Mouse (Mus musculus) intestine, postnatal 0 days (tissue): ENCODE results near the gene Exosc8. TPM values are rescaled to one million over a fixed set of nuclear protein-coding genes. Genes with fewer than 3 reads are reported as not detected.
A peak's percentile ranks its signal among the peaks of the same experiment; 100 is the strongest.

ENCODE experiments used
- ATAC-seq: fragments of 200-750 bp; cut with Nextera tagmentation; 2 replicates; pipeline ENCODE4 v1.8.0; 2017; ENCODE audit warnings: mild to moderate bottlenecking, moderate TSS enrichment, moderate library complexity
- H3K27ac ChIP-seq: fragments of 300-500 bp; sonication (generic); 2 replicates; pipeline ENCODE4 v1.5.1; 2014; ENCODE audit warnings: mild to moderate bottlenecking, low read depth, low read length, moderate library complexity
- H3K27me3 ChIP-seq: fragments of 300-500 bp; sonication (generic); replicated peaks from 2 replicates; pipeline ENCODE4 v1.6.1; 2014; ENCODE audit warnings: low read length, mixed read lengths; ENCODE audit not compliant: control insufficient read depth, insufficient read depth
- H3K36me3 ChIP-seq: fragments of 300-500 bp; sonication (generic); 2 replicates; pipeline ENCODE4 v1.6.1; 2014; ENCODE audit warnings: mild to moderate bottlenecking, moderate library complexity; ENCODE audit not compliant: control insufficient read depth, insufficient read depth
- H3K4me1 ChIP-seq: fragments of 300-500 bp; sonication (generic); replicated peaks from 2 replicates; pipeline ENCODE4 v1.6.1; 2014; ENCODE audit warnings: antibody characterized with exemption, low read length, mixed read lengths; ENCODE audit not compliant: control insufficient read depth, insufficient read depth
- H3K4me2 ChIP-seq: fragments of 300-500 bp; sonication (generic); replicated peaks from 2 replicates; pipeline ENCODE4 v1.6.1; 2014; ENCODE audit warnings: low read depth, mild to moderate bottlenecking, moderate library complexity
- H3K4me3 ChIP-seq: fragments of 300-500 bp; sonication (generic); 2 replicates; pipeline ENCODE4 v1.5.1; 2014; ENCODE audit warnings: low read depth, low read length
- H3K9ac ChIP-seq: fragments of 300-500 bp; sonication (generic); 2 replicates; pipeline ENCODE4 v1.6.1; 2014; ENCODE audit warnings: mild to moderate bottlenecking, low read depth, low read length
- H3K9me3 ChIP-seq: fragments of 300-500 bp; sonication (generic); 2 replicates; pipeline ENCODE4 v1.6.1; 2016; ENCODE audit warnings: mixed run types; ENCODE audit not compliant: control insufficient read depth
- CTCF ChIP-seq: sonication (generic); IDR thresholded peaks from 2 replicates; pipeline ENCODE4 v1.5.1; 2016; ENCODE audit warnings: low read depth, mild to moderate bottlenecking, control low read depth, antibody characterized with exemption, moderate library complexity
- WGBS: fragments of 180-500 bp; shearing (Covaris S2); extraction: QIAGEN DNeasy Blood & Tissue Kit; methylation state at CpG from one replicate; pipeline ENCODE4 v1.1.7; 2014; 5-methylcytosine and 5-hydroxymethylcytosine counted together
- polyA plus RNA-seq: library from polyadenylated mRNA; unstranded; fragments of >200 nt; fragmentation: Nextera tagmentation; extraction: Ambion mirVana; gene quantifications from 2 replicates; pipeline ENCODE4 v1.2.1, GENCODE M21; 2015

Gene Exosc8
- polyA plus RNA-seq, 1 experiment from 2014 or later, result 31.7 TPM

- Histone ChIP-seq H3K27ac (0 out of 2 replicates have a peak overlapping the region, but pooled peaks have one; percentile 7), H3K4me3 (no peak overlapping the region), H3K27me3 (no peaks in the 10 kb centered on the region), H3K9me3 (no peaks in the 10 kb centered on the region), H3K4me2 (no peak overlapping the region), H3K4me1 (no peaks in the 10 kb centered on the region), H3K9ac (no peak overlapping the region), H3K36me3 (peaks cover 79% of the 10 kb centered on the region)
- ATAC-seq, result peak; percentile 66
- TF ChIP-seq CTCF, result no peak
- WGBS, result 54% methylated on average over 11 of the region's 11 CpGs
These were observed 6.8 kb upstream of the Exosc8 start for GRCm38 (mm10) chr3:54741965-54742364.

GRCm38 (mm10) chr3:54737317-54737716 is 2.1 kb upstream of the Exosc8 start:
- WGBS, result 91% methylated on average over 8 of the region's 8 CpGs
- TF ChIP-seq CTCF, result no peak
- Histone ChIP-seq H3K27ac (no peak overlapping the region), H3K9me3 (no peaks in the 10 kb centered on the region), H3K4me3 (no peak overlapping the region), H3K4me1 (no peaks in the 10 kb centered on the region), H3K4me2 (no peak overlapping the region), H3K36me3 (peaks cover 35% of the 10 kb centered on the region), H3K9ac (no peak overlapping the region), H3K27me3 (no peaks in the 10 kb centered on the region)
- ATAC-seq, result no peak

GRCm38 (mm10) chr3:54736101-54736927 is 1.1 kb upstream of the Exosc8 start:
- 47% methylated on average over 18 of the region's 18 CpGs for WGBS

GRCm38 (mm10) chr3:54734411-54735246 is 564 bp downstream of the Exosc8 start:
- WGBS, result under 1% methylated on average over 80 of the region's 84 CpGs
- no peaks in the 10 kb centered on the region for H3K4me1 ChIP-seq
- peak overlapping the region; percentile 97 for H3K4me3 ChIP-seq
- no peaks in the 10 kb centered on the region for H3K27me3 ChIP-seq
- peak overlapping the region; percentile 98 for H3K27ac ChIP-seq
- peak overlapping the region; percentile 91 for H3K4me2 ChIP-seq
- no peaks in the 10 kb centered on the region for H3K9me3 ChIP-seq
- TF ChIP-seq CTCF, result no peak
- H3K36me3 ChIP-seq, result peaks cover 28% of the 10 kb centered on the region
- H3K9ac ChIP-seq, result peak overlapping the region; percentile 88
- ATAC-seq, result peak; percentile 94

More at GRCm38 (mm10) chr3:54736101-54736927, 1.1 kb upstream of the Exosc8 start:
- Histone ChIP-seq H3K27me3 (no peaks in the 10 kb centered on the region), H3K4me1 (no peaks in the 10 kb centered on the region), H3K4me3 (peak overlapping the region; percentile 97), H3K4me2 (peak overlapping the region; percentile 91), H3K27ac (peak overlapping the region; percentile 98), H3K36me3 (peaks cover 29% of the 10 kb centered on the region), H3K9me3 (no peaks in the 10 kb centered on the region), H3K9ac (peak overlapping the region; percentile 88)
- no peak; the same call in 1 of the 2 replicates for TF ChIP-seq CTCF
- ATAC-seq, result no peak

GRCm38 (mm10) chr3:54732371-54732770 is 2.8 kb downstream of the Exosc8 start:
- Histone ChIP-seq H3K4me1 (no peaks in the 10 kb centered on the region), H3K27ac (no peak overlapping the region), H3K36me3 (peaks cover 38% of the 10 kb centered on the region), H3K9ac (no peak overlapping the region), H3K27me3 (no peaks in the 10 kb centered on the region), H3K4me3 (no peak overlapping the region), H3K4me2 (no peak overlapping the region), H3K9me3 (no peaks in the 10 kb centered on the region)
- ATAC-seq, result no peak
- no peak for TF ChIP-seq CTCF
- WGBS, result 79% methylated on average over 4 of the region's 4 CpGs

- Histone ChIP-seq H3K9ac (no peak overlapping the region), H3K4me3 (no peak overlapping the region), H3K36me3 (peaks cover 45% of the 10 kb centered on the region), H3K27ac (no peak overlapping the region), H3K9me3 (no peaks in the 10 kb centered on the region), H3K4me1 (no peaks in the 10 kb centered on the region), H3K27me3 (no peaks in the 10 kb centered on the region), H3K4me2 (no peak overlapping the region)
- ATAC-seq, result no peak
- WGBS, result 70% methylated on average over 8 of the region's 8 CpGs
- no peak for TF ChIP-seq CTCF
These were observed 3.5 kb downstream of the Exosc8 start for GRCm38 (mm10) chr3:54731626-54732150.
